Mouse (Mus musculus): ENCODE data around the gene BC004004.
"Not testable (repeated sequence)": the region's sequence is repeated elsewhere in the genome, so short reads cannot be mapped to it uniquely, and the experiment has no call there.

The BC004004 gene

GRCm38 (mm10) chr17:29347645-29348256 is 79.2 kb downstream of the BC004004 start, which contains the start of gene Mtch1:
TSS of gene Mtch1 (minus strand) at chr17:29347934.
- DNase-seq (ENCODE audit: low spot score), result peak; percentile 99

GRCm38 (mm10) chr17:29348996-29349395 is 80.4 kb downstream of the BC004004 start:
- DNase-seq (ENCODE audit: low spot score), result peak; percentile 48

DNA sequence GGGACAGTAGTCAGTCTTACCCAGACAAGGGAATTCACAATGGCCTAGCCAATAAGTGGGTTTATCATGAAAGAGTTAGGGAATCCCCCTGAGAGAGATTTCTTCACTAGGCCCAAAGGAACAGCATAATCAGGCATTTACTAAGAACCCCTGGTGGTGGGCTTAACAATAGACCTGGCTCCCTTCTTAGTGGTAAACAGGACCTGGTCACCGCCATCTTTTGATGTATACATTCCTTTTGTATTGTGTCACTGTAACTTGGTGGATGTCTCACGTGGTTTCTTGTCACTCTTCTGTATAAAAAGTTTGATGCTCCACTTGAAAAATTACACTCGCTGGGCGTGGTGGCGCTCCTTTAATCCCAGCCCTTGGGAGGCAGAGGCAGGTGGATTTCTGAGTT is 82.5 kb downstream of the BC004004 start:
- not testable (repeated sequence) for DNase-seq (ENCODE audit: low spot score)

DNA sequence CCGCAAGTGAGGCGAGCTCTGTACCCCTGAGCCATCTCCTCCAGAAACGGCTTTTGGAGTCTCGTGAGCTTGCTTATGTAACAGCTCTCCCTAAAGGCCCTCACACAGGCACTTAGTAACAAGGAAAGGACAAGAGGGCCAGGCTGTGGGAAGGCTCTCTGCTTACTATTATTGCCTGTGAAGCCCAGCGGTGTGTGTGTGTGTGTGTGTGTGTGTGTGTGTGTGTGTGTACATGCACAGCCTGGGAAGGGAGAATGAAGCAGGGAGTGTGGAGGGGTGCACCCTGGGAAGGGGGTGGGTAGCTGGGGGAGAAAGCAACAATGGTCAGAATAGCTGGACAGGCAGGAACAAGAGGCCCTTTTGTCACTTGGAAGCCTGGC is 86.9 kb downstream of the BC004004 start:
- peak; percentile 58 for DNase-seq (ENCODE audit: low spot score)

- DNase-seq (ENCODE audit: low spot score), result peak; percentile 72
Observed at GRCm38 (mm10) chr17:29355841-29356478, 87.4 kb downstream of the BC004004 start.

GRCm38 (mm10) chr17:29356479-29356856 is 87.9 kb downstream of the BC004004 start:
- peak; percentile 81 for DNase-seq (ENCODE audit: low spot score)

DNA sequence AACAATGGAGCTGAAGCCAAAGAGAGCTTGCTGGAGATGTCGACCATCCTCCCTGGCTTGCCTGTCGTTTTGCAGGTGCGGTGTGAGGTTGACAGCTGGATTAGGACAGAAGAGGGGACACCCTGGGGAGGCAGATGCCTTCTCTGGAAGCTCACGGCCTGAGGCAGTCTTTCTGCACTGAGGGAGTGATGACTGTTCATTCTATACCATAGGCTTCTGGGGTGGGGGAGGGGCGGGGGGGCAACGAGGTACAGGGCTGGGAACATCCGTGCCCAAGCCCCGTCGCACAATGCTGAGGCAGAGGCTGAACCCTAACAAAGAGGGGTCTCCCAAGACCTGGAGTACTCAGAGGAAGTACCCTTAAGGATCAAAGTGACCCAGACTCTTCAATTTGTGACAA is 88.3 kb downstream of the BC004004 start:
- no peak for DNase-seq (ENCODE audit: low spot score)

DNA sequence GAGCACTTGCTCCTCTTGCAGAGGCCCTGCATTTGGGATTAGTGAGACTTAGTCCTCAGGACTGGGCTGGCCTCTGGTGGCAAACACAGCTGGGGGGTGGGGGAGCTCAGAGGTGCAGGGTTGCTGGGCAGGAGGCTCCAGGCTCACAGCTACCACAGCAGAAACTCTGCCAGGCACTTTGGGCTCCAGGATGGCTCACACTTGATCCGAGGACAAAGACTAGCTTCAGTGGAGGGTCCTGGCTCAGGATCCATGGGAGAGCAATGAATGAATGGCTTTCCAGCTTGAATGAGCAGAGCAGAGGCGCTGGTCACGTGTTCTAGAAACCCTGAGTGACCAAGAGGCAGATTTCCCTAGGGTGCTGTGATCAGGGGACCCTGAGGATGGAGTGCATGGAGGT is 90.3 kb downstream of the BC004004 start:
- DNase-seq (ENCODE audit: low spot score), result no peak

DNA sequence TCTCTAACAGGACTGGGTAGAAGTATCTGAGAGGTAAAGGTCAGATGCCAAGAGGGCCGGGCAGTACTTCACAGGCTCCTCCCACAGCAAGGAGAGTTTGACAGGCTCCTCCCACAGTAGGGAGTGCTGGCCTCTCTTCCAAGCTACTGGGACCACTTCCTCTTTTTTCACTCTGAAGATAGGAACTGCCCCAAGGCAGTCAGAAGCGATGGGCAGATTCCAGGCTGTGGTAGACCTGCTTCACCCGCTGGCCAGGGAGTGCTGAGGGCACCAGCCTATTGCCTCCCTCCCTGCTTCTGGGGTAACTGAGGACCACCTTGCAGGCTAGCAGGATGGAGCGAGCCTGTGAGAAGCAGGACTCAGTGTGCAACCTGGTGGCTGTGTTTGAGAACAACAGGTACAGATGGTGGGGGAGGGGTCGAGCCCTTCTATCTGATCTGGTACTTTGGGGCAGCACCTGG is 92.2 kb downstream of the BC004004 start, which contains the start of gene Fgd2:
TSS of gene Fgd2 (plus strand) at position 154 of the 461 bp plus-strand sequence.
- peak; percentile 79 for DNase-seq (ENCODE audit: low spot score)

- no peak for DNase-seq (ENCODE audit: low spot score)
Observed at GRCm38 (mm10) chr17:29361982-29362691, 93.5 kb downstream of the BC004004 start.

- no peak for DNase-seq (ENCODE audit: low spot score)
Observed at GRCm38 (mm10) chr17:29363109-29363508, 94.5 kb downstream of the BC004004 start.
